Mouse (Mus musculus) heart, postnatal 4 days (tissue): ENCODE data around the gene Grk6. TPM values are rescaled to one million over a fixed set of nuclear protein-coding genes. Genes with fewer than 3 reads are reported as not detected.

ENCODE experiments used
- DNase-seq: peaks from one replicate; pipeline ENCODE4 v3.0.0; 2021
- total RNA-seq, 2 experiments: library from RNA; stranded (reverse); gene quantifications; 2 replicates each; pipeline ENCODE4 v1.2.3; 2021

Grk6 gene
- 10 to 100 TPM; 29.9 to 31.1 TPM for total RNA-seq

GRCm38 (mm10) chr13:55444937-55445315, at the start of gene Grk6:
Grk6 (plus strand) TSS chr13:55445072.
- peak; percentile 99 for DNase-seq

- DNase-seq, result no peak
These were observed 46.8 kb upstream of the Grk6 start, which contains the start of gene Slc34a1 for GRCm38 (mm10) chr13:55398088-55398487. Slc34a1 (plus strand) TSS chr13:55398187.

- DNase-seq, result no peak
These were observed 45.4 kb upstream of the Grk6 start for GRCm38 (mm10) chr13:55399300-55400038.

GRCm38 (mm10) chr13:55400039-55400346, 44.9 kb upstream of the Grk6 start:
- no peak for DNase-seq

GRCm38 (mm10) chr13:55403266-55403665, 41.6 kb upstream of the Grk6 start:
- DNase-seq, result no peak

- DNase-seq, result no peak
These were observed 40.7 kb upstream of the Grk6 start for GRCm38 (mm10) chr13:55403935-55404852.

- peak; percentile 84 for DNase-seq
These were observed 39.8 kb upstream of the Grk6 start for GRCm38 (mm10) chr13:55404853-55405782.

- no peak for DNase-seq
These were observed 39.0 kb upstream of the Grk6 start for GRCm38 (mm10) chr13:55405783-55406390.

- no peak for DNase-seq
These were observed 37.5 kb upstream of the Grk6 start for GRCm38 (mm10) chr13:55407341-55407740.

GRCm38 (mm10) chr13:55408546-55409120, 36.2 kb upstream of the Grk6 start:
- no peak for DNase-seq

GRCm38 (mm10) chr13:55411826-55412225, 33.0 kb upstream of the Grk6 start:
- no peak for DNase-seq

GRCm38 (mm10) chr13:55412643-55413307, 32.1 kb upstream of the Grk6 start:
- DNase-seq, result no peak

- no peak for DNase-seq
These were observed 31.5 kb upstream of the Grk6 start for GRCm38 (mm10) chr13:55413333-55413732.

- peak; percentile 72 for DNase-seq
These were observed 30.0 kb upstream of the Grk6 start, which contains the start of gene Pfn3 for GRCm38 (mm10) chr13:55414743-55415380. Pfn3 (minus strand) TSS chr13:55415232.

- DNase-seq, result peak; percentile 95
These were observed 26.9 kb upstream of the Grk6 start for GRCm38 (mm10) chr13:55418004-55418403.

GRCm38 (mm10) chr13:55419142-55419541, 25.7 kb upstream of the Grk6 start:
- no peak for DNase-seq

GRCm38 (mm10) chr13:55420018-55420932, 24.6 kb upstream of the Grk6 start:
- DNase-seq, result no peak

GRCm38 (mm10) chr13:55420933-55421800, 23.7 kb upstream of the Grk6 start:
- peak; percentile 81 for DNase-seq
